Mouse (Mus musculus): ENCODE results near the gene Mthfd1l.
A peak's percentile ranks its signal among the peaks of the same experiment; 100 is the strongest.
"Not testable (repeated sequence)": the region's sequence is repeated elsewhere in the genome, so short reads cannot be mapped to it uniquely, and the experiment has no call there.

Mthfd1l gene

DNA sequence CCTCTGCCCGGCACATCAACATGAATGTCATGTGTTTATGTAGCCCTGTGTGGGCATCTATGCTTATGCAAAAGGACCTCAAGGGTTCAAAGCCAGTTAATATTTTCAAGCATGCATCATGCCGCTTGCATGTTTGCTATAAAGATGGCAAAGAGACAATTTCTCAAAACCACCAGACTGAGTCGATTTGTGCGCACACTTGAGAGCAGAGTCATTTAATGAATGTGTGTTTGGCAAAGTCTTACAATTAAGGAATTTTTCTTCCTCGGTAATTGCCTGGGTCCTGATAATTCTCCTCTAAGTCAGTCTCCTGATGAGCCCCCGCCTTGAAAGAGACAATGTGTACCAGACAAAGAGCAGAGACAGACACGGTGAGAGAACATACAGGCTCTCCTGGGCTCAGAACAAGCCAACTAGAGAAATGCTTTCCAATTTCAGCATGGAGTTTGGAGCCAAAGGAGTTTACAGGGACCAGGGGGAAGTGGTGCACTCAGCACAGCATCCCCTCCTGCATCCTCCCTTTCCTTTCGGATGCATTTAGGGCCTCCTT is 186.7 kb downstream of the Mthfd1l start:
- DNase-seq, result no peak

DNA sequence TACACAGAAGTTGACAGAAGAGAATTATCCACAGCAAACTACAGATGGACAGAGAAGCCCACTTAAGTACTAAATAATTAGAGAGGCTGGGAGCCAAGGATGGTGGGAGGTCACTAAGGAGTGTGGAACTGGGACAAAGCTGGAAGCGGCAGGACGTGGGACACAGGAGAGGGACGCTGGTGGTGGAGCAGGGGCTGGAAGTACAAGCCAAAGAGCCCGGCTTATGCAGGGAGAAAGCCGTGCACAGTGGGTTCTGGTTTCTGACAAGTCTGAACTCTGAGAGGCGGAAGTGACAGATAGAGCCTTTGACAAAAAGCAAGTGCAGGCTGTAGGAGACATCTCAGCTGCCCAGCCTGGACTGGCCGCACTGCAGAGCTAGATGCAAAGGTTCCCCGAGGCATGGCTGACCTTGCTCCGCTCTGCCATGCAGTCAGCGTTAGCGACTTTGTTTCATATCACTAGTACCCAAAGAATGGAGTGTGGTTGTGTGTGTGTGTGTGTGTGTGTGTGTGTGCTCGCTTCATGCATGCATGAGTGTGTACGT is 187.4 kb downstream of the Mthfd1l start:
- peak; percentile 38 to 41 for DNase-seq

DNA sequence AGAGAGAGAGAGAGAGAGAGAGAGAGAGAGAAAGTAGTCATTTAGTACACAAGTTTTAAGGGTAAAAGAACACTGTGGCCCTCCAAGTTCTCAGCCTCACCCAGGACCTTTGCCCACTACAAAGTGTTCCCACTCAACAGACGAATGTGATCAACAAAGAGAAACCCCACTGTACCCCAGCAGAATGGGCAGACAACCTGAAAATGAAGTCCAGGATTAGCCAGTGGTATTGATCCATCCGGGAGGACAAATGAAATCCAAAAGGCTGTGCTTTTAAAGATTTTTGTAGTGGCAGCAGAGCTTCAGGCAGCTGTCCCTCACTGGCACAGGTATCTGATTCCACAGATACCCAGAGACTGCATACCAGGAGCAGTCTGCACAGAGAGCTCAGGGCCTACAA is 189.1 kb downstream of the Mthfd1l start:
- no peak for DNase-seq

DNA sequence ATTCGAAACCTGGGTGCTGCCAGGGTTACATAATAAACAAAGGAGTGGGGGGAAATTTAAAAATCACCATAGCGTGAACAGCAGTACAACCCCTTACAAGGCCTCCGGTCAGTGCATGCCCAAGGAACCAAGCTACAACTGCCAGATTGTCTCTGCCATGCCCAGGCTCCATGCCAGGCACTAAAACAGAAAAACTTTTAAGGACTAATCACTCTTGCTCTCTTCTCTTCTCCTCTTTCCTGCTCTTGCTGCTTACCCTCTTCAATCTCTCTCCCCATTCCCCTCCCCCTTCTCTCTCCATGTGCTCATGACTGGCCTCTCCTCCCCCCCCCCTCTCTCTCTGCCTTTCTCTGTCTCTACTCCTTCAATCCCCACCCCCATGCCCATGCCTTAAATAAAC is 190.1 kb downstream of the Mthfd1l start:
- peak in 1 of 2 experiments; percentile 12 for DNase-seq

DNA sequence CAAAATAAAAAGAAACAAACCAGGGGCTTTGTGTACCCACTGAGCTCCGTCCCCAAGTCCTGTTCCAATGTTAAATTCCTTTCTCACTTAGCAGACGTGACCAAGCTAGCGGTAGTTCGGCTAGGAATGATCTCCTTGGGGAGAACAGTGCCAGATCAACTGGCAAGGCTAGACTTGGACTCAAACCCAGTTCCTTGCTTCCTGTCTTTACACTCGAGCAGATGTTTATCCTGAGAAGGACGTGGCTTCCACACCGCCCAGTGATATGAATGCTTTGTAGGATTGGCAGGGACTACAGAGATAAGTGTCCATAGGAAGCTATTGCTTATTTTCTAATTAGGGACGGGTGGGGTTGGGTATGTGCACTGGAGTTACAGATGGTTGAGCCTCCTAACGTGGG is 191.8 kb downstream of the Mthfd1l start:
- DNase-seq, result no peak

DNA sequence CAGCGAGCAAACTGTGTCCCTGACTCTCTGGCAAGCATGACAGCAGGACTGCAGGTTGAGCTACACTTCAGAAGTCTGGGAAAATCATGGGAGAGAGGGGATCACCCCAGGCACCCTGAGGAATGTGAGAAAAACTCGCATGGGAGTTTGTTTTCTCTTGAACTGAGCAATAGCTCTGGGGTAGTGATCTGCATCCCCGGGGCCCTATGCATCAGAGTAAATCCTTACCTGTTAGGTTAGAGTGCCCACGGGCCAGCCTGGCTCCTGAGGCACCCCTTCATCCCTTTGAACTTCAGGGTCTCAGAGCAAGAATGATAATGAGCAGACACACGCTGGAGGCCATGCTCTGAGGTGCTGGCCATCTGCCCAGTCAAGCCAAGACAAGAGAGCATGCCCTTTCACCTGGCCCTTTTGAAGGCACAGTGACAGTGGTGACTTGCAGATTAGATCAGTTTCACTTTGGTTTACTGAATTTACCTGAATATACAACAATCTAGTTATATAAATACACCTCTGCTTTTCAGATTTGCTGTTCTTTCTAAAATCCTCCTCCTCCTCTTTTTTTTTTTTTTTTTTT is 195.4 kb downstream of the Mthfd1l start:
- no peak for DNase-seq

DNA sequence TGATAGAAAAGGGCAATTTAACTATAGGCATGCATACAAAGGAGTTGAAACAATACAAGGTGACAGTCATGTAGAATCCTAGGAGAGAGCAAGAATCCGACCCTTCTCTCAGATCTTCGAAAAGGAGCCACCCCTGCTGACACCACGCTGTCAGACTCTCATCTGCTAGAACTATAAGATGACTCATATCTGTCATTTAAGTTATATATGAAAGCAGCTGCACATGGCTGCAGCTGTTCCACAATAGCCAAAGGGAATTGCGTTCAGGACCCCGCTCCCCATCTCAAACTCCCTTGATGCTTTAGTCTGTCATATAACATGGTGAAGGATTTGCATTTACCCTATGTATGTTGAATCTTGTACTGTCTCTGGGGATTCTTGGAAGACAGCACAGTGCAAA is 201.3 kb downstream of the Mthfd1l start:
- DNase-seq, result no peak

DNA sequence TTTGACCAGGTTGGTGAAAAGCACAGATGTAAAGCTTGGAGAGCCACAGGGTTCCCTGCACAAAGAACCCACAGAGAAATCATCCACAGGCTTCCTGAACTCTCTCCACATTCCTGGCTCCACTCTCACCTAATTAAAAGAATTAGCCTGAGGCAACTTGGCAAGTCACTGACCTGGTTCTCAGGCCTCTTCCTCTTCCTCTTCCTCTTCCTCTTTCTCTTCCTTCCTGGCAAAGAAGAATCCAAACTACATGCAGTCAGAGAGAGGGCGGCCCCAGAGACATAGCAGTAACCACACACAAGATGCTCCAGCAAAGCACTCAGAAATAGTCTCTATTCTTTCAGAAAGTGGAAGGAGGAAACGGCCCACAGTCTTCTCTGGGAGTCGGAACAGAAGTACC is 201.8 kb downstream of the Mthfd1l start:
- no peak for DNase-seq

DNA sequence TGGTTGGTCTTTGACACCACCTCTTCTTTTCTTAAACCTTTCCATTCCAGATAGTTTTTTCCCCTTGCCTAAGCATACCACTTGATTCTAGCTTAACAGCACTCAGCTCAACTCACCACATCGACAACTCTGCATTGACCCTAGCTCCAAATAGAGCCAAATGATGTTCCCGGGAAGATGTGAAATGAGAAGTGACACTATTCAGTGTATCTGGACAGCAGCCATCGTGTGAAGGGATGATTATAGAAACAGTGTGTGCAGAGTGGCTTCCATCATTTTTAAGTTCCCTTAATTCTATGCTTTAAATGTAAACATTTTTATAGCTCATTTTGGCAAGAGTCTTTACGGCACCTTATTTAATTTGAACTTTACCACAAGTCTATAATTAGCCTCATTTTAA is 204.4 kb downstream of the Mthfd1l start:
- DNase-seq, result no peak

DNA sequence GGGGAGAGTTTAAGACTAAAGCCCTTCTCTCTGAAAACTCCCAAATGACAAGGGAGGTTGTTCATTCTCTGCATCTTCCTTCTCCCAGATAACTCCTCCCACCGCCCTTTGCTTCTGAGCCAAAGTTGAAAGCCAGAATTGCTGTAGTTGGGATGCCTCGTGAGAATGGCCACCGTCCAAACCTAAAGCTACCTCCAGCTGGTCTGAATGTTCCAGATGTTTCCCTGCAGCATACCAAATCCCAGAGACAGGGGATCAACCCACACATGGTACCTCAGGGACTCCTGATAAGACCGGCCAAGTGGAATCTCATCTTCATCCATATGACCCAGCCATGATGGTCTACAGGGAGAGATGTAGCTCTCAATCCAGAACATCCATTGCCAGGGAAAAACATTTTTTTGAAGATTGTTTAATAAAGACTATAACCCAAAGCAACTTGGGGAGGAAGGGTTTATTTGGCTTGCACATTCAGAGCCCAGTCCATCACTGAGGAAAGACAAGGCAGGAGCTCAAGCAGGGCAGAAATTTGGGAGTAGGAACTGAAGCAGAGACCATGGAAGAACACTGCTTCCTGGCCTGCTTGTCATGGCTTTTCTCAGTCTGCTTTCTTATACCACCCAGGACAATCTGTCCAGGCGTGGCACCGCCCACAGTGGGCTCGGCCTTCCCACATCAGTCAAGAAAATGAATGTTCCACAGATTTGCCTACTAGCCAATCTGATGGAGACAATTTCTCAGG is 206.3 kb downstream of the Mthfd1l start:
- DNase-seq, result no peak

DNA sequence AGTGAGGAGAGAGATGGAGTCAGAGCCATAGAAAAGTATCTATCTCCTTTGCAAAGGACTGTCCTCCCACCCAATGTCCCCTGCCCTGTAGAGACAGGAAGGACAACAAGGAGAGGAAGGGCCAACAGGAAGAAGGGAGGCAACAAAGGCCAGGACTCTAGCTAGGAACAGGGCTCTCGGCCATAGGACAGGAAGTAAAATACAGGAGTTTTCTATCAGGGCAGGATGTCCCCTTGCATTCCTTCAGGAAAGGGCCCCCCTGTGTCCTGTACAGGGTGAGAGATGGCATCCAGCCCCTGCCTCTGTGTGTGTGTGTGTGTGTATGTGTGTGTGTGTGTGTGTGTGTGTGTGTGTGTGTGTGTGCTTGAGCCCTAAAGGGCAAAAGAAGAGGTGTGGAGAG is 209.0 kb downstream of the Mthfd1l start:
- DNase-seq, result no peak

DNA sequence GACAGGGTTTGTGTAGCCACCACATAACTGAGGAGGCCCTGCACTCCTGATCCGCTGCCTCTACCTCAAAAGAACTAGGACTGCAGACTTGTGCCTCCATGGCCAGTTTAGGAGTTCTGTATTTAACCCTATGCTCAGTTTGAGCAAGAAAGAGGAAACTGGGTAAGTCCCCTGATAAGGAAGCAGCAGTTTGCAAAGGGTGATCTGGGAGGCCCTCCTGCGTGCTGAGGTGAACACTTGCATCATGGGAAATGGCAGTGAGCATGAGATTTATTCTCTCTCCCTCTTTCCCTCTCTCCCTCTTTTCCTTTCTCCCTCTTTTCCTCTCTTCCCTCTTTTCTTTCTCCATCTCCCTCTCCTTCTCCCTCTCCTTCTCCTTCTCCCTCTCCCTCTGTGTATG is 209.5 kb downstream of the Mthfd1l start:
- DNase-seq, result no peak

DNA sequence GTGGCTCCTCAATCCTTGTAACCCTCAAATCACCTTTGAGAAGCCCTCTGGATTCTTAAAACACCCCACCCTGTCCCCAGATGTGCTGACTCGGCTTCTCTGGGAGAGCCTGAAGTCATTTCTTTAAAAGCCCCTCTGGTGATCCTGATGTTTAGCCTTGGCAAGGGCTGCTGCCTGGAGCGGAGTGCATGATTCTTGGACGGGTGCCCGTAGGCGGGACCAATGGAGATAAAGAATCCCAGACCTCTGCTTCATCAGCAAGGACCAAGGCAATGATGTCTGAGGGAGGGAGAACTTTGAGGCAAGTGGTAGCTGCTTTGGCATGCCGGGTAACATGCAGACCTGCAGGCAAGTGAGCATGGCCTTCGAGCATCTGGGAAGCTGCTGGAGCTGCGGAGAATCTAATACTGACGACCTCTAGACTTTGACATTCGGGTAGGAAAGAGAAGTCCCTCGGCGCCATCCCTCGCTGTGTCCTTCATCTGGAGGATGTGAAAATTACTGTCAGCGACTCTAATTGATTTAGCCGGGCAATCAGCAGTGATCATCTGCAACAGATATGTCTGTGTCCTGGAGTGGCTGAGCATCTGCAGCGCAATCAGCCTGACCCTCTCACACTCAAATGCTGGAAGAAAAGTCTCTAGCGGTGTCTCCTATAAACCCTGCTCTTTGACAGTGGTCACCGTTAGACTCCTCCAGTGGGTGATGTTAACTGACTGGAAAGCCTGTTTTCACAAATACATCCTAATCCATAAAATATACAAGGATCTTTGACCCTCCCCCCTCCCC is 215.9 kb downstream of the Mthfd1l start:
- DNase-seq, result peak; percentile 68 to 79

DNA sequence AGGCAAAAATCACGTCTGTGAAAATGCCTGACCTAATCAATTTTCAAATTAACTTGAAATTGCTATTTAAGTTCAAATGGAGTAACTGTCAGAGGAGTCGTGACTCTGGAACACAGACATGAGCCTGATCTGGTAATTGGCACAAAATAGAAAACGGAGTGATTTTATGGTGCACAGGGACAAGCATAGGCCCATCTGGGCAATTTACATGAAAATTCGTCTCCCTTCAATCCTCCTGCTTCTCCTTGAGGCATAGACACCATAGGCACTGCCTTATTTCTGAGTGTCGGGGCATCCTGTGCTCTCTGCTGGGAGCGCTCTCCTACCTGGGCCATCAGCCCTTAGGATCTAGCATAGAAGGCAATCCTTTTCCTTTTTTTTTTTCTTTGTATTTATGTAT is 216.5 kb downstream of the Mthfd1l start:
- DNase-seq, result no peak

DNA sequence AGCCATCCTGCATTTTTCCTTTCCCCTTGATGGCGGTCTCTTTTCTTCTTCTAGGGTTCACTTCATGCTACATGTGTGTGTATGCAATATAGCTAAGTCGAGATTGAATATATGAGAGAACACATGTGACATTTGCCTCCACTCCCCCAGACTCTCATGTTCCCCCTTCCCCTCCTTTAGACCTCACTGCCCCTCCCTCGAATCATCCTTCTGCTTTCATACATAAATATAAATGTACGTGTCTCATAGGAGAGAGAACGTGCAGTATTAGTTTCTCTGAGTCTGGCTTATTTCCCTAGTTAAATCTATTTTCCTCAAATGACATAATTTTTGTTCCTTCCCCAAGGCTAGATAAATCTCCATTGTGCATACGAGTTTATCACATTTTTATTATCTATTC is 226.1 kb downstream of the Mthfd1l start:
- no peak for DNase-seq

DNA sequence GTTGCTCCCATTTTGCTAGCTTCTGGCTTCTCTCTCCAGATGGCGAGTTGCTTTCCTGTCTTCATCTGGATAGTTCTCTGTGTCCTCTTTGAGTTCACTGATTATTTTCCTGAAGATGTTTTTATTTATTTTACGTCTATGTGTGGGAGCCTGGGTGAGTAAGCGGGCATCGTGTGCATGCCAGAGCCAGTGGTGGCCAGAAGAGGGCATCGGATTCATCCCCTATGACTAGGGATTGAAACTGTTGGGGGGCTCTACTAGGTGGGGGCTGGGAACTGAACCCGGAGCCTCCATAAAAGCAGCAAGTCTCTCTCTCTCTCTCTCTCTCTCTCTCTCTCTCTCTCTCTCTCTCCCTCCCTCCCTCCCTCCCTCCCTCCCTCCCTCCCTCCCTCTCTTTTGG is 227.0 kb downstream of the Mthfd1l start:
- DNase-seq, result no peak

DNA sequence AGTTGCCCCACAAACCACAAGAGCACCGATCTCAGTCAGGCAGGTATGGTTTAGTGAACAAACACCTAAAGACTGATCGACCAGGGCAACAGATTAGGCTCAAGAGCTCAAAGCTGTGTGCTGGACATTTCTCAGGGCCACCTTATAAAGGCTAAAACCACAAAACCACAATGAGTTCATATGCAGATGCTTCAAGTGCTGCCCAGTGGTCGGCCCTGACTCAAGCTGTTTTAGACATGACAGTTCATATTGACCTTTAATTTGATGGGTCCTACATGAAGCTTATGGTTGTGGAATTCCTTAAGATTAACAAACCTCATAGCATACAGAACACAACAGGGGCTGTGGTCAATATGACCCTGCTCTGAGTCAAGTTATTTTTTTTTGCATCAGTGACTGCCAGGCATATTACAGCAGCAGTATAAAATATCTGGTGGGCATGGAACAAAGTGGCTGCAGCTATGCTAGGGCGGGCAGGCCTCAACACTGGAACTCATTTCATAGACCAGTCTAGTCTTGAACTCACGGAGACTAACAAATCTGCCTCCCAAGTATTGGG is 227.7 kb downstream of the Mthfd1l start:
- no peak for DNase-seq

DNA sequence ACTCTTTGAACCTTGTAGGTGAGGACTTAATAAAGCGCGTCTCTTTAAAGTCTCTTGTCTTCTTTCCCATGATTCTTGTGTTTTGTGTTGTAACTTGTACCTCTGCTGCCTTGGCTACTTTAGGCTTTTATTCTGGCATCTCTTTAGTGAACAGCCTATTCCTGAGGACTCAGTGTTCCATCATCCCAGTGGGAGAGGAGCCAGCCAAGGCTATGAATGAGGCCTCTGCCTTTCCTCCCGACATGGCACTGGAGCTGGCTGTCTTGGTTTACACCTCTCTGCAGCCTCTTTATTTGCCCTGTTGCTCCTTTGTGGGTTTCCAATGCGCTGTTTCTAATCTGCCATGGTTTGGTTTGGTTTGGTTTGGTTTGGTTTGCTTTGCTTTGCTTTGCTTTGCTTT is 228.2 kb downstream of the Mthfd1l start:
- no peak for DNase-seq

DNA sequence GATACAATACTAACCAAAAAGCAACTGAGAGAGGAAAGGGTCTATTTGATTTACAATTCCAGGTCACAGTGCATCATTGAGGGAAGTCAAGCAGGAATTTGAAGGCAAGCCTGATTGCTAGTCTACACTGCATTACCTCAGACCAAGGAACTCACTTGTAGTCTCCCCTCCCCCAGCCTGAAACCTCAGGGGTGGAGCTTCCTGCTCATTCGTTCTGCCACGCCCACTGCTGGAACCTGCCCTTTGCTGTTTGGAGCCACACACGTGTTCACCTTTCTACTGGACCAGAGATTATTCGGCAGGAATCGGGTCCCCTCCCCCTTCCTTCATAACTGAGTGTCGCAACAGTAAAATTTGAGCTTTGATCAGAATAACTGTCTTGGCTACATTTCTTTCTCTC is 230.7 kb downstream of the Mthfd1l start:
- DNase-seq, result not testable (repeated sequence)

DNA sequence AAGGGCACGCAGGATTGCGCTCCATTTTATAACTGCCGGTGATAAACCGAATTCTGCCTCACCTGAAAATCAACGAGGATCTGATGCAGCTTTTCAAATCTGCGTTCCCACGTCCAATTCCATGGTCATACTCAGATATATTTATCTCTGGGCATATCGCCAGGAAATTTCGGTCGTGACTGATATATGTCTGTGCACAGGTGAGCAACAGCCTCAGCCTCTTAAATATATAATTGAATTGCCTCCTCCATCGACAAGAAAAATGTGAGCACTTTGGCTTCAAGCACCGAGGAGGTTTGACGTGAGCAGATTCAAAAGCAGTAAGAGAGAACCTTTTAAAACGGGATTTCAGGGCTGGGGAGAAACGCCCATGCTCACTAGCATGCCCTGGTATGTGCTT is 236.1 kb downstream of the Mthfd1l start:
- DNase-seq, result no peak

DNA sequence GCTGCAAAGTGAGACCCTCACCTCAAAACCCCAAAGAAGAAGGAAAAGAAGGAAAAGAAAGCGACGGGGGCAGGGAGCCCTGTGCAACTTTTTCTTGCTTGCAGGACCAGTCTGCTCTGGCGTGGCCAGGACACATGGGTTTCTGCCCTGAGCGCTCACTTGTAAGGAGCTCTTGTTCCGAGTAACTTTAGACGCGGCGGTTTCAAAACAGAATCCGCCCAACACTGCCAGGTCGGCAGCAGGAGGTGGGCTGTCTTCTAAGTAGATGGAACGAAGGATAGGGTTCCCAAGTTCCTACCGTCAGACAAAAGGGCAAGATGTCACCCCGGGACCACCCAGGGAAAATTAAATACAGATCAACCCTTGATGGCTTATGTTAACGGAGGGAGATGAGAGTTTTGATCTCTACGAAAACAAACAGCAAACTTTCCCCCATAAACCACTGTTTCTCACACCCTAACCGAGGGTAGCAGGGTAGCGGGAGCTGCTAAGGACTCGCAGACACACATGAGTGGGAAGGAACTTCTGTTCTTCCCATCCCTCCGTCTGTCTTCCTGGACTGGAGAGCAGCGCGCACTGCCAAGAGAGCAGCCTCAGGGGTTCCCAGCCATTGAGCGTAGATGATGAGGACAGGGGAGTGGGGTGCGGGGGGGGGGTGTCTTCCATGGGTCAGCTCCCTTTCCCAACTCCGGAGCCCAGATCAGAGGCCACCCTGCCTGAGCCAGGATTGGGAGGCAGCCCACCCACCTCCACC is 237.6 kb downstream of the Mthfd1l start:
- peak; percentile 49 to 71 for DNase-seq

DNA sequence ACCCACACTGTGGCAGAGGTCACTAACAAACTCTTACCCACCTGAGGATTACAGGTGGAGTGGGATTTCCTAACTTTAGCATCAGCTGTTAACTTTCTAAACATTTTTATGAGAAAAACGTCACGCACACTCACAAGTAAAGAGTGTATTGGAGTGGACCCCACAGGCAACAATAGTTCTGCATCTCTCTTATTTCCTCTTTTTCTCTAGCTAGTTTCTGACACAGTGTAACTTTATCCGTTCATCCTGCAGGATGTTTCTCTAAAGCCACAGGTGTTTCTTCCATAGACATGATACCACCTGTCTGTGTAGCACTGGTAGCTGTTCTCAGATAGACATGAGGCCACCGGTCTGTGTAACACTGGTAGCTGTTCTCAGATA is 238.1 kb downstream of the Mthfd1l start:
- no peak for DNase-seq
